Comparison of ENCODE assay signal across 13 mouse cellular contexts in the genomic region with DNA sequence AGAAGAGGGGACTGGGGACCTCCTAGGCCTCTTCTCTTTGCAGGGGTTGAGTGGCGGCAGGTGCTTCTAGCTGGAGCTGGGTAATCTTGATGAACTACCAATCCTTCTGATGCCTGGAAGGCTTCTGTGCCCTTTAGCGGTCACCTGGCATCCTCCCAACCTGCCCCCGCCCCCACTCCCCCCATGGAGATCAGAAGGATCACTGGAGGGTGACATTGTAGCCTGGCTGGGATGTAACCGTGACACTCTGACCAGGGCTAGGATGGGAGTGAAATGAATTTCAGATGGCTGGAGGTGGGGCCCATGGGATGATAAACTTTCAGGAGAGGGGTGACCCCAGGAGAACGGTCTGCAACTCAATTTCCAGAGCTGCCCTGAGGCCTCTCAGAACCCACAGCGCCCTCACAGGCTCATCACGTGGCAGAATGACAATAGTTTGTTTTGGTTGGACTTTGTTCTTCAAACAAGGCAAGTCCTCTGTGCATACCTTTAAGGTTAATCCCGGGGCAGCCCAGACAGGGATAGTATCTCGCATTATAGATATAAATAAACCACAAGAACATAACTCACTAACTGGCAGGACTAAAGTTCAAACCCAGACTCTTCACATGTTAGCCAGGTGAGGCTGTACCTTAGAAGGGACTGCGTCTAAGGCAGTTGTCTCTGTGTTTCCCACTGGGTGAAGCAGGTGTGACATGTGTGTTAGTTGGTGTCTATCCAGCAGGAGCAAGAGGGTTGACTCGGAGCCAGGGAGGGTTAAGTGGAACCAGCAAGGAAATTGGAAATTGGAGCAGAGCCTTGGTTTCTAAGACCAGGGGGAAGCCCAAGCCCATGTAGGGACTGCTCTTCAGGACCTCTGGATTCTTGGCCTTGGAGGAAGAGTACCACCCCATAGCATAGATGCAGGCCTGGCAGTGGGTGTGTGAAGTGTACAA. TPM values are rescaled to one million over a fixed set of nuclear protein-coding genes. Genes with fewer than 3 reads are reported as not detected.
DNase-seq lines count a peak whose midpoint lies in the region; ATAC-seq and TF ChIP-seq lines count a peak whose summit lies in the region.
"Had no signal": no experiment of that assay in that cellular context is flagged by ENCODE, and none has a peak within 500 bp of the region (broad histone marks: within the 10 kb centered on the region; RNA-seq: fewer than 3 reads in every experiment).

No protein-coding gene starts in this region.

- TF ChIP-seq EP300 in lung, postnatal 0 days (IDR thresholded peaks at IDR 0.05), result no peak

- no peak overlapping the region for H3K9ac ChIP-seq in forebrain, embryonic 16.5 days (replicated peaks; ENCODE audit: low read depth, low read length)
- no peak overlapping the region for H3K9ac ChIP-seq in intestine, postnatal 0 days (ENCODE audit: low read depth, low read length)
- no peak overlapping the region for H3K9ac ChIP-seq in liver, embryonic 16.5 days (ENCODE audit: low read depth, low read length)
- H3K9ac ChIP-seq in lung, postnatal 0 days (replicated peaks; ENCODE audit: low read depth), result no peak overlapping the region

- no peaks in the 10 kb centered on the region for H3K27me3 ChIP-seq in forebrain, embryonic 16.5 days (replicated peaks; ENCODE audit: control insufficient read depth, insufficient read depth, low read length)
- H3K27me3 ChIP-seq in intestine, postnatal 0 days (replicated peaks; ENCODE audit: control insufficient read depth, insufficient read depth, low read length), result no peaks in the 10 kb centered on the region
- no peaks in the 10 kb centered on the region for H3K27me3 ChIP-seq in liver, embryonic 16.5 days (ENCODE audit: control insufficient read depth, insufficient read depth, low read depth, low read length)
- H3K27me3 ChIP-seq in lung, postnatal 0 days (replicated peaks; ENCODE audit: insufficient read depth, low read length), result no peaks in the 10 kb centered on the region; the same call in 1 of the 2 replicates
- H3K27me3 ChIP-seq: CH12.LX had no signal

- H3K4me1 ChIP-seq in forebrain, embryonic 16.5 days (replicated peaks; ENCODE audit: control insufficient read depth, insufficient read depth, low read length), result peaks cover 23% of the 10 kb centered on the region
- peaks cover 16% of the 10 kb centered on the region for H3K4me1 ChIP-seq in intestine, postnatal 0 days (replicated peaks; ENCODE audit: control insufficient read depth, insufficient read depth, low read length)
- peaks cover 36% of the 10 kb centered on the region for H3K4me1 ChIP-seq in liver, embryonic 16.5 days (ENCODE audit: control insufficient read depth, low read depth, low read length)
- no peaks in the 10 kb centered on the region for H3K4me1 ChIP-seq in lung, postnatal 0 days (ENCODE audit: insufficient read depth, low read depth, low read length)

- WGBS in forebrain, embryonic 16.5 days, result 63% methylated on average over 11 of the region's 11 CpGs
- 33% methylated on average over 11 of the region's 11 CpGs for WGBS in intestine, postnatal 0 days
- WGBS in liver, embryonic 16.5 days (ENCODE audit: insufficient replicate concordance), result 55% methylated on average over 11 of the region's 11 CpGs
- 42% methylated on average over 11 of the region's 11 CpGs for WGBS in lung, postnatal 0 days

- DNase-seq in kidney, adult 11 months, result peak; percentile 42
- DNase-seq in kidney, postnatal 25 days, result no peak
- no peak for DNase-seq in layer of hippocampus, adult 9-11 months
- no peak for DNase-seq in lung, postnatal 0 days (ENCODE audit: low spot score)
- DNase-seq: heart, postnatal 10 days; lung, adult 2 months; right cerebral cortex, postnatal 4 days had no signal

- peak overlapping the region; percentile 52 for H3K27ac ChIP-seq in forebrain, embryonic 16.5 days (ENCODE audit: low read length)
- peak overlapping the region; percentile 21 for H3K27ac ChIP-seq in intestine, postnatal 0 days (ENCODE audit: low read depth, low read length)
- H3K27ac ChIP-seq in liver, embryonic 16.5 days (ENCODE audit: low read length), result peak overlapping the region; percentile 56
- no peak overlapping the region for H3K27ac ChIP-seq in lung, postnatal 0 days (ENCODE audit: low read length)

- H3K9me3 ChIP-seq in forebrain, embryonic 16.5 days (ENCODE audit: control insufficient read depth, low read length), result no peaks in the 10 kb centered on the region
- no peaks in the 10 kb centered on the region for H3K9me3 ChIP-seq in intestine, postnatal 0 days (ENCODE audit: control insufficient read depth)
- no peaks in the 10 kb centered on the region for H3K9me3 ChIP-seq in liver, embryonic 16.5 days (replicated peaks; ENCODE audit: control insufficient read depth, low read length)
- H3K9me3 ChIP-seq in lung, postnatal 0 days (ENCODE audit: low read length), result no peaks in the 10 kb centered on the region

- TF ChIP-seq CTCF in intestine, postnatal 0 days (IDR thresholded peaks at IDR 0.05; ENCODE audit: low read depth), result peak; percentile 16; the same call in 1 of the 2 replicates
- TF ChIP-seq CTCF in lung, postnatal 0 days (IDR thresholded peaks at IDR 0.05), result no peak

- no peaks in the 10 kb centered on the region for H3K36me3 ChIP-seq in forebrain, embryonic 16.5 days (ENCODE audit: control insufficient read depth, insufficient read depth)
- H3K36me3 ChIP-seq in intestine, postnatal 0 days (ENCODE audit: control insufficient read depth, insufficient read depth), result no peaks in the 10 kb centered on the region
- H3K36me3 ChIP-seq in liver, embryonic 16.5 days (ENCODE audit: control insufficient read depth, insufficient read depth), result no peaks in the 10 kb centered on the region
- H3K36me3 ChIP-seq in lung, postnatal 0 days (ENCODE audit: insufficient read depth, low read length), result no peaks in the 10 kb centered on the region

- ATAC-seq in forebrain, embryonic 16.5 days, result no peak
- ATAC-seq in intestine, postnatal 0 days, result peak; percentile 85
- ATAC-seq in liver, embryonic 16.5 days (ENCODE audit: low read depth), result peak; percentile 72
- no peak for ATAC-seq in lung, postnatal 0 days

- no peak overlapping the region for H3K4me2 ChIP-seq in forebrain, embryonic 16.5 days (ENCODE audit: low read length)
- H3K4me2 ChIP-seq in intestine, postnatal 0 days (replicated peaks; ENCODE audit: low read depth), result no peak overlapping the region
- no peak overlapping the region for H3K4me2 ChIP-seq in liver, embryonic 16.5 days (ENCODE audit: low read depth, low read length)
- H3K4me2 ChIP-seq in lung, postnatal 0 days (replicated peaks; ENCODE audit: low read depth, low read length), result no peak overlapping the region

- no peak overlapping the region for H3K4me3 ChIP-seq in forebrain, embryonic 16.5 days (replicated peaks; ENCODE audit: low read length)
- H3K4me3 ChIP-seq in intestine, postnatal 0 days (ENCODE audit: low read depth, low read length), result no peak overlapping the region
- H3K4me3 ChIP-seq in liver, embryonic 16.5 days (ENCODE audit: low read depth, low read length), result no peak overlapping the region
- H3K4me3 ChIP-seq in lung, postnatal 0 days (ENCODE audit: low read depth, low read length), result no peak overlapping the region
- H3K4me3 ChIP-seq: megakaryocyte, embryonic 14.5 days; myocyte had no signal

RNA-seq across cellular contexts. Expression of a gene that starts 25.2 kb away (rescaled TPM):
- 1.7 and 2.2 TPM in 2 replicates for polyA plus RNA-seq in forebrain, embryonic 16.5 days (2015; fragmentation: Nextera tagmentation; extraction: Ambion mirVana)
- 0.82 and 0.94 TPM in 2 replicates for polyA plus RNA-seq in intestine, postnatal 0 days (2015; fragmentation: Nextera tagmentation; extraction: Ambion mirVana)
- polyA plus RNA-seq in liver, embryonic 16.5 days (2015; fragmentation: Nextera tagmentation; extraction: Ambion mirVana), result 0.09 and 0.14 TPM in 2 replicates
- 0.15 and 0.31 TPM in 2 replicates for polyA plus RNA-seq in lung, postnatal 0 days (2015; fragmentation: Nextera tagmentation; extraction: Ambion mirVana)

RNA-seq across cellular contexts. Expression of a gene that starts 38.7 kb away (rescaled TPM):
- 2.8 and 2.9 TPM in 2 replicates for polyA plus RNA-seq in forebrain, embryonic 16.5 days (2015; fragmentation: Nextera tagmentation; extraction: Ambion mirVana)
- polyA plus RNA-seq in intestine, postnatal 0 days (2015; fragmentation: Nextera tagmentation; extraction: Ambion mirVana), result 3.3 and 4.1 TPM in 2 replicates
- polyA plus RNA-seq in liver, embryonic 16.5 days (2015; fragmentation: Nextera tagmentation; extraction: Ambion mirVana), result 3.9 and 4.4 TPM in 2 replicates
- polyA plus RNA-seq in lung, postnatal 0 days (2015; fragmentation: Nextera tagmentation; extraction: Ambion mirVana), result 6.4 and 7.1 TPM in 2 replicates

Comparison
In these comparisons a context has a peak if more than half of its experiments do, and no peak if none do; other contexts are left out.
1. ATAC-seq: peak in intestine, postnatal 0 days (single experiment) and liver, embryonic 16.5 days (single experiment); none in forebrain, embryonic 16.5 days (single experiment) and lung, postnatal 0 days (single experiment).